Mouse (Mus musculus) left cerebral cortex, adult 2 months (tissue): ENCODE results near the gene Clptm1. TPM values are rescaled to one million over a fixed set of nuclear protein-coding genes. Genes with fewer than 3 reads are reported as not detected.

Experiments used
- DNase-seq, 2 experiments: peaks; one replicate each; pipeline ENCODE4 v3.0.0; 2021 to 2022; ENCODE audit warnings: low spot score in 2 of 2, mixed read lengths in 1 of 2; ENCODE audit errors: extremely low spot score in 1 of 2
- H3K27ac ChIP-seq: fragments of 200-600 bp; 2 replicates; pipeline ENCODE4 v1.8.1; 2022
- H3K4me3 ChIP-seq: fragments of 200-600 bp; 2 replicates; pipeline ENCODE4 v1.8.1; 2022
- CTCF ChIP-seq: fragments of 200-600 bp; IDR thresholded peaks from 2 replicates; pipeline ENCODE4 v1.8.1; 2022; ENCODE audit warnings: antibody characterized with exemption, mild to moderate bottlenecking, moderate library complexity
- intact Hi-C: fragments of 180-260 bp; cut with DNase I; formaldehyde crosslinking; loops from one replicate; pipeline ENCODE4 v1.15.1; 2025
- total RNA-seq, 2 experiments: library from RNA; stranded (reverse); gene quantifications; 2 replicates each; pipeline ENCODE4 v1.2.3; 2021

Clptm1 gene
- total RNA-seq, 2 experiments from 2014 or later = 137 to 139 TPM

DNA sequence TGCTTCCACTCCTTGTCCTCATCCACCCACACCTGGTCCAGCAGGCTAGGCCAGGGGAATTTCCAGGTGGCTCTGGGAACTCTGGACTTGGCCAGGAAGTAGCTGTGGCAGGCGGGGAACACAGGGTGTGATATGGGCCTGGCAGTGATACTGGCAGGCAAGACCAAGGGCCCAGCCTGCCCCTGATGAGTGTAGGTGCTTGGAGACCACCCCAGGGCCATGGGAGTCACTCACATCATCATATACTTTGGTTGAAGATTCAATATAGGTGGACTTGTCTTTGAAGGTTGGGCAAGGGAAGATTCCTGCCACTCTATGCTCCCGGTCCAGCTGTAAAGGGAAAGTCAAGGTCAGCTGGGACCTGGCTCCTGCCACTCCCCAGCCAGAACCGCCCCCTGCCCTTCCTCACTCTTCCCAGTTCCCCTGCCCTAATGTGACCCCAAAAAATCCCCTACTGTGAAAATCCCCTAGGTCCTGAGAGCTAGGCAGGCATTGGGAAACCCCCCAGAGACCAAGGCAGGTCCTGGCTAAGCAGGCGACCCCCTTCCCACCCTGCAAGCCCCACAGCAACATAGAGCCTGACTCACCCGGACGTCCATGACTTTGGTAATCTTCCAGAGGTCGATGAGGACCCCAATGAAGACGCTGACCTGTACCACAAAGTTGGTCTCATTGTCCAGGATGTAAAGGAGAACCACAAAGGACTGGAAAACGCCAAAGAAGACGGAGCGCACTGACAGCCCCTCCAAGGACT, 29.6 kb downstream of the Clptm1 start:
- no peak for TF ChIP-seq CTCF
- Histone ChIP-seq H3K4me3 (no peak overlapping the region), H3K27ac (no peak overlapping the region)
- intact Hi-C loops = no loop called here
- no peak for DNase-seq

DNA sequence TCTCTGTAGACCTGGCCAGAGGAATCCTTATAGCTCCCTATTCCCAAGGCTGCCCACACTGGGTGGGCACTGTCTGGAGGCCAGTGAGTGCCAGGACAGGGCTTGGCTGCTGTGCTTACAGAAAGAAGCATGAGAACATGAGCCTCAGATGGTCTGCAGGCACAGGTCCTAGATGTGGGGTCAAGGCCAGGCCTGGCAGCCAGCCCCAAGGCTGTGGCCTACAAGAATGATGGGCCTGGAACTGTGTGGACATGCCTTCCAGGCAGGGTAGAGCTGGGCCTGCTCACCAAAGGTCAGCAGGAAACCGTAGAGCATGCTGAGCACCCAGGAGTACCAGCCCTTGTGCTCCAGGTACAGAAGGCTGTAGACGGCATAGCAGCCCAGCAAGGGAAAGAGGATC, 30.2 kb downstream of the Clptm1 start:
- DNase-seq = no peak
- no peak for TF ChIP-seq CTCF
- intact Hi-C loops = no loop called here

DNA sequence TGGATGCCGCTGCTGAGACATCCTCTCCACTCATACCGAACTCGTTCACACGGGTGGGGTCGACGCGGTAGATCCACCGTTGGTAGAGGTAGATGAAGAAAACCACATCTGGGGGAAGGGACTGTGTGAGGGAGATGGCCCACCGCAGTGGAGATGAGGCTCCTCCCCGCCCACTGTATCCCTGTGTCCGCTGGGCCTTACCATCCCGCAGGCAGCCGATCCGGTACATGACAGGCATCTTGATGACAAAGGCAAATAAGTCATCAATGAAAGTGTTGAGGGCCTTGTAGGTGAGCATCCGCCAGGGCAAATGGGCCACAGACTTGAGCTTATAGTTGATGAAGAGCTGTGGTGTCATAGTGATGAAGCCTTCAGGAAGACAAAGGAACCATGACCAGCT, 31.0 kb downstream of the Clptm1 start:
- TF ChIP-seq CTCF = no peak
- DNase-seq = no peak
- Histone ChIP-seq H3K4me3 (no peak overlapping the region), H3K27ac (no peak overlapping the region)
- intact Hi-C loops = no loop called here

More for the DNA sequence above, 30.2 kb downstream of the Clptm1 start:
- Histone ChIP-seq H3K4me3 (no peak overlapping the region), H3K27ac (no peak overlapping the region)

DNA sequence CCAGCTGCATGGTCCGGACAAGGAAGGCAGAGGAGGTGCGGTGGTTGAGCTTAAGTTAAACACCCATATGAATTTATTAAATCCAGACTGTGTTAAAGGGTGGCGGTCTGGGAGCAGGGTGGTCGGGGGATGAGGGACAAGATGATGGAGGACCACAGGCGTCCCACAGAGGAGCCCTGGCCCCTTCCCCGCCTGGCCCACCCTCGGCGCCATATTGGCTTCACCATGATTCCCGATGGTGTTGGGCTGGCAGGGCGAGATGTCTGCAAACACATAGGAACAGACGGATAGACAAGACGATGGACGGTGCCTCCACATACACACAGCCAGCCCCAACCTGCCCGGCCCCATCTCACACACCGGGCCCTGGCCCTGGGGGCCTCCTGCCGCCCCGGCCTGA, 31.6 kb downstream of the Clptm1 start:
- no peak for TF ChIP-seq CTCF
- intact Hi-C loops = no loop called here

DNA sequence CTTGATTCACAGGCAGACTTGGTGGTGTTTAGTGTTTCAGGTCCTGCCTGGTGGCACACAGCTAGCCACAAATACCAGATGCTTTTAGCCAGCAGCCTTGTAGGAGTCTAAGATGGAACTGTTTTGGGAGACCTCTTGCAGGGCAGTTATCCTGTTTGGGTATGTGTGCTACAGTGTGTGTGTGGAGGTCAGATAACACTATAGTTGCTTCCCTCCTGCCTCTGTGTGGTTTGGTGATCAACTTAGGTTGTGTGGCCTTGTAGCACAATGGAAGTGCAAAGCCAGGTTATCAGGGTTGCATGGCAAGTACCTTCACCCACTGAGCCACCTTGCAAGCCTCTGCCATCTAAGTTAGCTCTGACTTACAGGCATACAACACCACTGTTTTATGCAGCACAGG, 32.1 kb downstream of the Clptm1 start:
- no peak for TF ChIP-seq CTCF
- DNase-seq = no peak
- intact Hi-C loops = no loop called here
- H3K4me3 ChIP-seq = no peak overlapping the region
- H3K27ac ChIP-seq = no peak overlapping the region

More for the DNA sequence above, 31.6 kb downstream of the Clptm1 start:
- DNase-seq = no peak
- no peak overlapping the region for H3K4me3 ChIP-seq
- H3K27ac ChIP-seq = no peak overlapping the region

DNA sequence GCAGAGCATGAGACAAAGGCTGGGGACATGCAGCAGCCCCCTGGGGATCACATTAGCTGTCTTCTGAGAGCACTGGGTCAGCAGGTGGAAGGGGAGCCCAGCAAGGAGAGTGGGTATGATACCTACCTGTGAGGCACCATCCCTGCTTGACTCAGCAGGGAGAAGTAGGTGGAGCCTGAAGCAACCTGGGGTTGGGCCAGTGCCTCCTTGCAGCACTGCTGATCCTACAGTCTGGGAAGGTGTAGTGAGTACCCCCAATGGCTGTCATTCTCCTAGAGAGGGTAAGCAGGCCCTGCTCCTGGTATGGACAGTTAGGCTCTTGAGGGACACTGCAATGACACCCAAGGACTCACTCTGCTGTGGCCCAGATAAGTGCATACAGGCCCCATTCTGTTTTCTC, 32.6 kb downstream of the Clptm1 start:
- Histone ChIP-seq H3K27ac (no peak overlapping the region), H3K4me3 (no peak overlapping the region)
- no peak for DNase-seq
- intact Hi-C loops = no loop called here
- no peak for TF ChIP-seq CTCF

DNA sequence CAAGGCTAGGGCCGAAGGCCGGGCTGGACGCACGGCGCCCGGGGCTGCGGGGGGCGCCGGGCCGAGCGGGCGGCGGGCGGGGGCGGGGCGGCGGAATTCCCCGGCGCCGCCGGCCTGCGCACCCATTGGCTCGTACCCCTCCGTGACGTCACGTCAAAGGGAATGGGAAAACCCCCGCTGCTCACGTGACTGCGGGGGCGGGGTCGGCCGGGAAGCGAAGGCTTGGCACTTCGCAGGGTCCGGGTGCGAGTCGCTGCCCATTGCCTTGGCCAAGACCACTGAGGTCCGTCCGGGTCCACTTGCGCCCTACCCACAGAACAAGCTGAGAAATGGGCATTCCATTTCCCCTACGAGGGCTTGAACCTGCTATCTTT, 35.5 kb downstream of the Clptm1 start, which contains the start of gene Relb:
Relb (minus strand) TSS at position 78 of the 374 bp plus-strand sequence.
- intact Hi-C loops = no loop called here
- H3K27ac ChIP-seq = peak within 1 kb of the TSS; percentile 81
- no peak for TF ChIP-seq CTCF
- peak; percentile 91 to 92 for DNase-seq
- H3K4me3 ChIP-seq = peak within 1 kb of the TSS; percentile 84

DNA sequence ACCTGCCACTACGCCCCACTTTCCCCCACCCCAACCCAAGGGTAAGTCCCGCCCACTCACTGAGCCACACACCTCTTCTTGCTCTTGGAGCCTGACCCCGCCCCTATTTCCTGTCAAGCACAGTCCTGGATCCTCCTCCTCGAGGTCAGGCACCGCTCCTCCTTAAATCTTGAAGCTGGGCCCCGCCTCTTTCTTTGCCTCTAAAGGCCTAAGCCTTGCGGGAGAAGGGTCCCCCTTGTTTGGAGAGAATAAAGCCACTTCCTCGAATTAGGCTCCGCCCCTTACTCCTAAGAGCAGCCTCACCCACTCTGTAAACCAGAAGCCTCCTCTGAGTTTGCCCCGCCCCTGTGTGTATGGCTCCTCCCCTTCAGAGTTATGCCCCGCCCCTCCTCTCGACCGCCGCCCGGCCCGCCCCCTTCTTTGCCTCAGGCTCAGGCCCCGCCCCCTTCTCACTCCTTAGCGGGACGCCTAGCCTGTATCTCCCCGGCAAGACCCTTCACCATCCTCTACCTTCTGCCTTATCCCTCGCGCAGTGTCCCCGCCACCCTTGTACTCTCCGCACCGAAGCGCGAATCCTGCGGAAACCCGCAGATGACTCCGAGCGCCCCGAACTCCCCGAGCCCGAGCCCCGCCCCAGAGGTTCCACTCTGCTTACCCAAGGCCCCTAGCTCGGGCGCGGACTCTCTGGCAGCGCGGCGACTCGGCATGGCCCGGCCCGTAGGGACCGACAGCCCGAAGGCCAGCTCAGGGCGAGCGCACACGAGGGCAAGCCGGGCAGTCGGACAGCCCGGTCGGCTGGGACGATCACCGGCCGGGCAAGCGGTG, 36.1 kb downstream of the Clptm1 start:
- intact Hi-C loops = no loop called here
- peak; percentile 85 to 87 for DNase-seq
- peak overlapping the region; percentile 81 for H3K27ac ChIP-seq
- no peak for TF ChIP-seq CTCF
- peak overlapping the region; percentile 84 for H3K4me3 ChIP-seq

DNA sequence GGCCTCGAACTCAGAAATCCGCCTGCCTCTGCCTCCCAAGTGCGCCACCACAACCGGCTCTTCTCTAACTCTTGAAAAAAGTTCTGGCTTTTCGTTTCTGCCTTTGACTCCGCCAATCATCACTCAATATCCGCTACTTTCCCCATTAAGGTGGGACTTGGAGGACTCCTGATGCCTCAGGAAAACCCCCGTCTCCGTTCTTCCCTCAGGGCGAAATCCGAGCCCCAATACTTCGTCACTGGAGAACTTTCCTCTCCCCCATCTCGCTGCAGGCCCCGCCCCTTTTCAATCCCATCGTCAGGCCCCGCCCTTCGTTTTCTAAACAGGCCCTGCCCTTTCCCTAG, 36.7 kb downstream of the Clptm1 start:
- Histone ChIP-seq H3K4me3 (peak overlapping the region; percentile 84), H3K27ac (0 out of 2 replicates have a peak overlapping the region, but pooled peaks have one; percentile 57)
- intact Hi-C loops = no loop called here
- no peak for TF ChIP-seq CTCF
- no peak for DNase-seq

DNA sequence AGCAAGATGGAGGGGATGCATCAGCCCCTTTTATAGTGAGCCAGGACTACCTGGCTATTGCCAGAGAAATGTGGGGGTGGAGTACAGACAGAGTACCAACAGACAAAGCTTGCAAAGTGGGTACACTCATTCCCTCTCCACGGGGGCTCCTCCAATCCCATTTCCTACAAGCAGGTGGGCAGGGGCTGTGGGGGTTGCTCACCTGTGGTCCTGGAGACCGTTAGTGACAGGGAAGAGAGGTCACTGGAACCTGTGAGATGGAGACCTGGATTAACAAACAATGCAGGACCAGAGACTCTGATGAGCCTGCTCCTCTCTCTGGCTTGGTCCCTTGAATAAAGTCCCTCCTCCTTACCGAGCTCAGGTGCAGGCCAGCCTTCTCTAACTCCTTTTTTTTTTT, 37.1 kb downstream of the Clptm1 start:
- TF ChIP-seq CTCF = no peak
- H3K4me3 ChIP-seq = no peak overlapping the region
- no peak for DNase-seq
- no peak overlapping the region for H3K27ac ChIP-seq
- intact Hi-C loops = no loop called here

DNA sequence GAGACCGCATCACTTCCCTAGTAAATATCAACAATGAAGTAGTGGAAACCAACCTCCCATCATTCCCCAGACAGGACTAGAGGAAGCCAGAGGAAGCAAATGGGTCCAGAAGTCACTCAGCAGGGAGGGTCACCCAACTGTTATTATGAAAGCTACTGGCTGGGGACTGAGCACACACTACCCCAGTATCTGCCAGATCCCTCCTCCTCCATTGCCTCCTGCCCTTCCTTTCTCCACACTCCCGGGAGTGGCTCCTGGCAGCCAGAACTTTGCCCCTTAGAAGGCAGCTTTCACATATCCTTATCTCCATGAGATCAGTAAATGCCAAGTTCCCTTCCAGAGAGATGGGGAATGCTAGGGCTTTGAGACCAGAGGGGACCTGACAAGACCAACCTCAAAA, 41.4 kb downstream of the Clptm1 start:
- no peak overlapping the region for H3K27ac ChIP-seq
- no peak for DNase-seq
- intact Hi-C loops = no loop called here
- TF ChIP-seq CTCF = no peak
- no peak overlapping the region for H3K4me3 ChIP-seq

DNA sequence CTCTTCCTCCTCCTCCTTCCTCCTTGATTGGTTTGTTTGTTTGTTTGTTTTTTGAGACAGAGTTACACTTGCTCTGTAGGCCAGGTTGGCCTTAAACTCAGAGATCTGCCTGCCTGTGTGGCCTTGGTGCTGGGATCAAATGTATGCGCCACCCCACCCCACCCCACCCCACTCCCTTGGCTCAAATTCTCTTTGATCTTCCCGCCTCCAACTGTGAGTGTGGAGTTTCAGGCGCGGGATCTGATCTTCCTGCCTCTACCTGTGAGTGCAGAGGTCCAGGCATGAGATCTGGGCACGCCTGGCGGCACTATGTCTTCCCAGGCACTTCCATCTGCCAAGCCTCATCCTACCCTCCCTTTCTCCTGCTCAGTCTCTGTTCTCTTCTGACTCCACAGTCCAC, 42.6 kb downstream of the Clptm1 start:
- intact Hi-C loops = no loop called here
- H3K4me3 ChIP-seq = no peak overlapping the region

More for the DNA sequence above, 42.6 kb downstream of the Clptm1 start:
- H3K27ac ChIP-seq = no peak overlapping the region
- DNase-seq = no peak
- TF ChIP-seq CTCF = no peak
